Mouse (Mus musculus) MEL (cell line): Measurements from ENCODE around the gene Cntd1.

Source experiments
- CTCF ChIP-seq, 3 experiments: IDR thresholded peaks in 2 of 3; conservative IDR thresholded peaks in 1 of 3; 2 replicates each; pipeline ENCODE4 v1.5.1; 2011 to 2012; ENCODE audit warnings: low read length in 3 of 3, low read depth in 2 of 3, mild to moderate bottlenecking in 2 of 3, improper control_type of control experiment in 1 of 3, inconsistent platforms in 1 of 3, mixed read lengths in 1 of 3, moderate library complexity in 1 of 3; ENCODE audit not compliant: control insufficient read depth in 1 of 3, insufficient read depth in 1 of 3, poor library complexity in 1 of 3, severe bottlenecking in 1 of 3
- E2F4 ChIP-seq: IDR thresholded peaks from 2 replicates; pipeline ENCODE4 v1.6.1; 2011; ENCODE audit warnings: low read depth, low read length, improper control_type of control experiment, borderline replicate concordance
- ELF1 ChIP-seq: IDR thresholded peaks from 2 replicates; pipeline ENCODE4 v1.6.1; 2014; ENCODE audit warnings: low read depth, mild to moderate bottlenecking, inconsistent platforms, low read length, improper control_type of control experiment, moderate library complexity
- EP300 ChIP-seq, 2 experiments: IDR thresholded peaks; 2 replicates each; pipeline ENCODE4 v1.6.1; 2011; ENCODE audit warnings: improper control_type of control experiment in 2 of 2, low read length in 2 of 2, low read depth in 1 of 2, mild to moderate bottlenecking in 1 of 2
- MAFK ChIP-seq: IDR thresholded peaks from 2 replicates; pipeline ENCODE4 v1.6.1; 2011; ENCODE audit warnings: low read depth, mild to moderate bottlenecking, low read length, improper control_type of control experiment, borderline replicate concordance
- MYB ChIP-seq: IDR thresholded peaks from 2 replicates; pipeline ENCODE4 v1.6.1; 2011; ENCODE audit warnings: mild to moderate bottlenecking, low read depth, low read length, improper control_type of control experiment
- NELFE ChIP-seq: IDR thresholded peaks from 2 replicates; pipeline ENCODE4 v1.6.1; 2011; ENCODE audit warnings: low read depth, low read length, improper control_type of control experiment
- POLR2A ChIP-seq, 2 experiments: IDR thresholded peaks; 2 replicates each; pipeline ENCODE4 v1.6.1; 2011 to 2012; ENCODE audit warnings: low read length in 2 of 2, mild to moderate bottlenecking in 2 of 2, control low read depth in 1 of 2, improper control_type of control experiment in 1 of 2, low read depth in 1 of 2, moderate library complexity in 1 of 2; ENCODE audit not compliant: control insufficient read depth in 1 of 2, insufficient read depth in 1 of 2, poor library complexity in 1 of 2
- POLR2AphosphoS2 ChIP-seq: IDR thresholded peaks from 2 replicates; pipeline ENCODE4 v1.6.1; 2011; ENCODE audit warnings: low read length, improper control_type of control experiment
- ZNF384 ChIP-seq: IDR thresholded peaks from 2 replicates; pipeline ENCODE4 v1.6.1; 2012; ENCODE audit warnings: low read depth, mild to moderate bottlenecking, inconsistent platforms, low read length, improper control_type of control experiment

DNA sequence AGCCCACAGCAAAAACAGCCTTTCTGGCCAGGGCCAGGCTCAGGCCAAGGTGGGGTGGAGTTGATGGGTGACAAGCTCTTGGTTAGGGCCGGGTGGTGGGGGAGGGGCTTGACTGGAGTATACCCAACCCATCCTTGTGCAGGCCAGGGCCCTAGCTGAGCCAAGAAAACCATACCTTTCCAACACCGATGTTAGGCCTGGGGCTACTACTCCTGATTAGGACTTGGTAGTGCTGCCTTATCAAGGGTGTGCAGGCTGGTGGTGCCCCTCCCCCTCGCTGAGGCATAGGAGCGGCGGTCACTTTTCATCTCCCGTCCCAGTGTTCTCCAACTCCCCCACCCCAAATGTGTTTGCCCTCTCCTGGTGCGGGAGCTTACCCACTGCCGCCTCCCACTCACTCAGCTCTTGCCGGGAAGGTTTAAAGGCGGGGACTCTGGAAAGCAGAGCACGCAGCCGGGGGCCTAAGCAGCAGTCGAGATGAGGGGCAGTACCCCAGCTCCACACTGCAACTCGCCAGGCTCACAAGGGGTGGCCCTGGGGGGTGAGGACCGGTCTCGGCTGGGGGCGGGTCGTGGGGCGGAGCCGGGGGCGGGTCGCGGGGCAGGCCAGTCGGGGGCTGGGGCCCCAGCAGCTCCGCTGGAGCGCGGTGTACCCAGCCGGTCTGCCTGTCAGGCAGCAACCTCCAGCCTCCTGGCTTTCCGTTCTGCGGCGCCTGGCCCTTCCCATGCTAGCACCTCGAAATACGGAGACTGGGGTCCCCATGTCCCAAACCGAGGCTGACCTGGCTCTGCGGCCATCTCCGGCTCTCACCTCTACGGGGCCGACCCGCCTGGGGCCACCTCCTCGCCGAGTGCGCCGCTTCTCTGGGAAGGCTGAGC lies 18.6 kb upstream of the Cntd1 start, which contains the start of gene Wnk4:
- TF ChIP-seq CTCF (IDR thresholded peaks at IDR 0.05 in 2 of 3, conservative IDR thresholded peaks at IDR 0.05 in 1 of 3; ENCODE audit: control insufficient read depth in 1 of 3, insufficient read depth in 1 of 3, low read depth in 2 of 3, low read length in 3 of 3, poor library complexity in 1 of 3, severe bottlenecking in 1 of 3) = no peak
- TF ChIP-seq EP300 (IDR thresholded peaks at IDR 0.05; ENCODE audit: low read depth in 1 of 2, low read length in 2 of 2) = peak; percentile 76 to 83
- peak; percentile 51 to 58; a peak in 2 of 4 replicates for TF ChIP-seq POLR2A (IDR thresholded peaks at IDR 0.05; ENCODE audit: control insufficient read depth in 1 of 2, insufficient read depth in 1 of 2, low read depth in 1 of 2, low read length in 2 of 2, poor library complexity in 1 of 2)
- no peak; the same call in 1 of the 2 replicates for TF ChIP-seq POLR2AphosphoS2
- TF ChIP-seq MAFK = no peak
- TF ChIP-seq ELF1 = no peak
- no peak for TF ChIP-seq ZNF384
- no peak; the same call in 1 of the 2 replicates for TF ChIP-seq NELFE
- no peak for TF ChIP-seq E2F4
- TF ChIP-seq MYB = peak; percentile 28; the same call in 1 of the 2 replicates
